Mouse (Mus musculus) liver, embryonic 11.5 days (tissue): ENCODE measurements at regions not wholly inside any gene's neighbourhood (a gene's known extent, or its start where the extent isn't known, plus 50 kb on each side); places are given as distances from the start of the nearest gene placed in this dataset.

ENCODE experiments used
- ATAC-seq: fragments of 200-750 bp; cut with Nextera tagmentation; replicated peaks from 2 replicates; pipeline ENCODE4 v1.8.0; 2017; ENCODE audit warnings: moderate number of reproducible peaks, mild to moderate bottlenecking, moderate TSS enrichment, moderate library complexity; ENCODE audit not compliant: low FRiP score
- DNase-seq: peaks from one replicate; pipeline ENCODE4 v3.0.0-alpha.2; 2017; ENCODE audit warnings: low spot score
- H3K27ac ChIP-seq: fragments of 300-500 bp; sonication (generic); 2 replicates; pipeline ENCODE4 v1.5.1; 2014; ENCODE audit warnings: mild to moderate bottlenecking, low read depth, low read length, control low read depth
- H3K27me3 ChIP-seq: fragments of 300-500 bp; sonication (generic); replicated peaks from 2 replicates; pipeline ENCODE4 v1.6.1; 2014; ENCODE audit warnings: low read length, mixed read lengths; ENCODE audit not compliant: control insufficient read depth, insufficient read depth
- H3K36me3 ChIP-seq: fragments of 300-500 bp; sonication (generic); 2 replicates; pipeline ENCODE4 v1.6.1; 2014; ENCODE audit warnings: mild to moderate bottlenecking, low read length, moderate library complexity, mixed read lengths; ENCODE audit not compliant: control insufficient read depth, insufficient read depth
- H3K4me1 ChIP-seq: fragments of 300-500 bp; sonication (generic); replicated peaks from 2 replicates; pipeline ENCODE4 v1.6.1; 2014; ENCODE audit warnings: low read length, mixed read lengths; ENCODE audit not compliant: control insufficient read depth, insufficient read depth
- H3K4me2 ChIP-seq: fragments of 300-500 bp; sonication (generic); 2 replicates; pipeline ENCODE4 v1.6.1; 2014; ENCODE audit warnings: mild to moderate bottlenecking, control low read depth, moderate library complexity
- H3K4me3 ChIP-seq: fragments of 300-500 bp; sonication (generic); 2 replicates; pipeline ENCODE4 v1.5.1; 2014; ENCODE audit warnings: low read depth, low read length, control low read depth
- H3K9ac ChIP-seq: fragments of 300-500 bp; sonication (generic); 2 replicates; pipeline ENCODE4 v1.6.1; 2014; ENCODE audit warnings: low read depth, low read length, control low read depth
- H3K9me3 ChIP-seq: fragments of 300-500 bp; sonication (generic); 2 replicates; pipeline ENCODE4 v1.6.1; 2016; ENCODE audit warnings: low read length, inconsistent platforms, mixed read lengths; ENCODE audit not compliant: control insufficient read depth
- WGBS: fragments of 180-500 bp; shearing (Covaris S2); extraction: QIAGEN DNeasy Blood & Tissue Kit; methylation state at CpG from one replicate; pipeline ENCODE4 v1.1.7; 2014; 5-methylcytosine and 5-hydroxymethylcytosine counted together

GRCm38 (mm10) chr14:105684826-105685465, 211.7 kb downstream of the Spry2 start:
- Histone ChIP-seq H3K9ac (no peak overlapping the region), H3K4me2 (no peak overlapping the region), H3K36me3 (no peaks in the 10 kb centered on the region), H3K4me3 (no peak overlapping the region), H3K9me3 (no peaks in the 10 kb centered on the region), H3K27me3 (no peaks in the 10 kb centered on the region), H3K27ac (no peak overlapping the region), H3K4me1 (no peaks in the 10 kb centered on the region)
- ATAC-seq (no peak), DNase-seq (no peak)
- WGBS = 61% methylated on average over 11 of the region's 11 CpGs

- DNase-seq (no peak), ATAC-seq (no peak)
- no peaks in the 10 kb centered on the region for H3K4me1 ChIP-seq
- H3K9ac ChIP-seq = no peak overlapping the region
- H3K4me2 ChIP-seq = no peak overlapping the region
- H3K27ac ChIP-seq = no peak overlapping the region
- H3K9me3 ChIP-seq = no peaks in the 10 kb centered on the region
- 75% methylated on average over 2 of the region's 2 CpGs for WGBS
- H3K27me3 ChIP-seq = no peaks in the 10 kb centered on the region
- no peaks in the 10 kb centered on the region for H3K36me3 ChIP-seq
- H3K4me3 ChIP-seq = no peak overlapping the region
Measured at GRCm38 (mm10) chr14:105684329-105684728, 212.3 kb downstream of the Spry2 start.

DNA sequence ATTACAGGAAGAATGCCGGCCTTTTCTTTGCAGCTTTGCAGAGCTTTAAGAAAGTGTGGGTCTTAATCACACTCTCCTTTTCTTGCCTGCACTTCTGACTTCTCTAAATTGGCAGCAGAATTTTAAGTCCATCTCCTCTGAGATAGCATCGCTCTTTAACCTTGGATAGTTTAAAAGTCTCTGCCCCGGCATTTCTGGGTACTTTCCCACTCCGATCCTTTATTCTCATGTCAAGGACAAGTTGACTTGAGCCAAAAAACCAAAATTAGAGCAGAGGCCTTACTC, 220.0 kb downstream of the Spry2 start:
- H3K9me3 ChIP-seq = no peaks in the 10 kb centered on the region
- H3K27me3 ChIP-seq = no peaks in the 10 kb centered on the region
- DNase-seq = no peak
- H3K36me3 ChIP-seq = no peaks in the 10 kb centered on the region
- H3K4me2 ChIP-seq = no peak overlapping the region
- H3K27ac ChIP-seq = no peak overlapping the region
- 39% methylated on average over 4 of the region's 4 CpGs for WGBS
- H3K9ac ChIP-seq = no peak overlapping the region
- ATAC-seq = no peak
- H3K4me3 ChIP-seq = no peak overlapping the region
- no peaks in the 10 kb centered on the region for H3K4me1 ChIP-seq

DNA sequence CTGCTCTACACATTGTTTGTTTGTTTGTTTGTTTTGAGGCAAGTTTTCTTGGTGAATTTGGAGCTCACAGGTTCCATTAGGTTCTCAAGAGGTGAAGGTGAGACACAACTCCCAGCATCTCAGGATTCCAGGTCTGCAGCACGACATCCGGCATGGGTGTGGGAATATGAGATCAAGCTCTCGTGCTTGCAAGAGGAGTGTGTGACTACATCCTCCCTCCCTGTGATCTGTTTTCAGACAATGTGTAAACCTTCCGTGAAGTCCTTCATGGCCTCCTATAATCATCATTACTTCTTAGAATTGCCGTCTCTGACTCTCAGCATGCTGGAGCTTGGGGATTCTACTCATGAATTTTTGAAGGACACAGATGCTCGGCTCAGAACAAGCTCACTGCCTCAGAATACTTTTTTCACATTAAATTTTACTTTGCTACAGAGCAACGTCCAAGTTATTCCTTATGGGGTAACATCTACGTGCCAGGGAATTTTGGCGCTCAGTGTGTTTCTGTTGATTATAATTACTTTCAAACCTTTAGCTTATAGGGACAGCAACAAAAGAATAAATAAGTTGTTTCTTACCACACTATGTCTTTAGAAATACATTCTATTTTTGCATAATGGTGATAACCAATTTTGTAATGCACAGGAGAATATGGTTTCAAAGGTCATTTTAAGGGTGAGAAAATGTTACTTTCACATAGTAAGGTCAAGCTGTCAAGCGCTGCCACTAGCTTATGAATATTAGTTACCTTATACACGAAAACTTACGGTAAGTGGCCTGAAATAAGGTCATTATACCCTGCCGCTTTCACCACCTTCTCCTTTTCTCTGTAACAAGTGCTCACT, 220.6 kb downstream of the Spry2 start:
- H3K9me3 ChIP-seq = no peaks in the 10 kb centered on the region
- no peak overlapping the region for H3K9ac ChIP-seq
- H3K36me3 ChIP-seq = no peaks in the 10 kb centered on the region
- no peaks in the 10 kb centered on the region for H3K27me3 ChIP-seq
- no peaks in the 10 kb centered on the region for H3K4me1 ChIP-seq
- no peak for ATAC-seq
- no peak for DNase-seq
- no peak overlapping the region for H3K4me2 ChIP-seq
- WGBS = 57% methylated on average over 13 of the region's 13 CpGs
- H3K4me3 ChIP-seq = no peak overlapping the region
- no peak overlapping the region for H3K27ac ChIP-seq

DNA sequence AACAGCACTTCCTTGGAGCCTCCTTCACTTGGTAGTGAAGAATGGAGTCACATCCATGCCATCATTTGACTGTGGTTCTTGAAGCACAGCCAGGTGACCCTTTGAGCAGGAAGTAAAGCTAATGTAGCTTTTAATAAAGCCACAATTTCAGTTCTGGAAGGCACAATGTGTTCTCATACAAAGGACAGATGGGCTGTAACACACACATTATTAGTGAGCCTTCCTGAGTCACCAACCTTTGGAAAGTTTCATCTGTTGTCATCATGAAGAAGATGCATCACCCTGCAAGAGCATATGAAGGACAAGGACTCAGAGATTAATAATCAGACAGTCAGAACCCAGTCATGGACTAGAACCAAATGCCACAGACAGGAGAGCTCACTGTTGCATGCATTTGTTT, 221.6 kb downstream of the Spry2 start:
- no peaks in the 10 kb centered on the region for H3K36me3 ChIP-seq
- ATAC-seq = no peak
- no peak for DNase-seq
- no peak overlapping the region for H3K27ac ChIP-seq
- H3K27me3 ChIP-seq = no peaks in the 10 kb centered on the region
- H3K4me3 ChIP-seq = no peak overlapping the region
- no peaks in the 10 kb centered on the region for H3K4me1 ChIP-seq
- no peak overlapping the region for H3K4me2 ChIP-seq
- H3K9me3 ChIP-seq = no peaks in the 10 kb centered on the region
- H3K9ac ChIP-seq = no peak overlapping the region

DNA sequence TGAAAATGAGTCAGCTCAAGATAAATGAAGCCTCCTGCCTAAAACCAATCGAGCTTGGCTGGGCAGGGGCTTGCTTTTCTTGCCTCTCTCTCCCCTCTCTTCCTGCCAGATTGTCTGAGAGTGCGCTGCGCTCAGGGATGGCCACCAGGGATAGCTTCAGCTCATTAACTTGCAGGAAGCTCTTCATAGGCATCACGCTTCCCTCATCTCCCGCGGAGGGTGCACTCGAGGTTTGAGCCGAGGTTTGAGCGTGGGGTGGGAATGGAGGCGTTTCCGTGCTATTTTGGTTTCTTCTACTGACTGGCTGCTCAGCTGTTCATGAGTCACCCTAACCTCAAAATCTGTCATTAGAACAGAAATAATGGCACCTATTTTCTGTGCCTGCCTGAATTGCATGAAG, 227.7 kb downstream of the Spry2 start:
- WGBS = 22% methylated on average over 11 of the region's 11 CpGs
- Histone ChIP-seq H3K4me3 (no peak overlapping the region), H3K27me3 (no peaks in the 10 kb centered on the region), H3K9ac (no peak overlapping the region), H3K4me2 (no peak overlapping the region), H3K36me3 (no peaks in the 10 kb centered on the region), H3K9me3 (no peaks in the 10 kb centered on the region), H3K4me1 (no peaks in the 10 kb centered on the region), H3K27ac (no peak overlapping the region)
- ATAC-seq (no peak), DNase-seq (no peak)

GRCm38 (mm10) chr14:105664671-105665198, 231.9 kb downstream of the Spry2 start:
- Histone ChIP-seq H3K27ac (no peak overlapping the region), H3K27me3 (no peaks in the 10 kb centered on the region), H3K4me3 (no peak overlapping the region), H3K4me1 (no peaks in the 10 kb centered on the region), H3K9ac (no peak overlapping the region), H3K9me3 (no peaks in the 10 kb centered on the region), H3K4me2 (no peak overlapping the region), H3K36me3 (no peaks in the 10 kb centered on the region)
- no peak for ATAC-seq
- DNase-seq = no peak
- WGBS = 77% methylated on average over 7 of the region's 7 CpGs

- H3K27me3 ChIP-seq = no peaks in the 10 kb centered on the region
- DNase-seq = no peak
- no peak overlapping the region for H3K9ac ChIP-seq
- no peaks in the 10 kb centered on the region for H3K9me3 ChIP-seq
- no peaks in the 10 kb centered on the region for H3K36me3 ChIP-seq
- H3K4me3 ChIP-seq = no peak overlapping the region
- no peak overlapping the region for H3K4me2 ChIP-seq
- ATAC-seq = no peak
- no peak overlapping the region for H3K27ac ChIP-seq
- WGBS = 85% methylated on average over 3 of the region's 4 CpGs
- H3K4me1 ChIP-seq = no peaks in the 10 kb centered on the region
Measured at GRCm38 (mm10) chr14:105663472-105663871, 233.1 kb downstream of the Spry2 start.

DNA sequence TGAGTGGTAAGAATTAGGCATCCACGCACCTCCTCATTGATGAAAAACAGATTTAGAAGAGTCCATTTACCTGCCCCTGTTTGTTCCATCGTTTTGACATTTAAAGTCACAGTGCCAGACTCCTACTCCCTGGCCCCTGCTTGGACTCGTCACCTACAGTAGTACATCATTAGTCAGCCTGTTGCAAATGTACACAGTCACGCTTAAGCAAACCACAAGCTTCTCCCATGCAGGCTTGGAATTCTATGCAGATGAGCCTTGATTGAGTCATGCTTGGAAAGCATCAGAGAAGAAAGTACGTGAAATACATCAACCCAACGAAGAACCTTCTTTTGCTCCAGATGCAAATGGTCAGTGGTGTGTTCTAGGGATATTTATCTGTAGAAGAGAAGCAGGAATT, 233.8 kb downstream of the Spry2 start:
- Histone ChIP-seq H3K4me3 (no peak overlapping the region), H3K27me3 (no peaks in the 10 kb centered on the region), H3K9ac (no peak overlapping the region), H3K36me3 (no peaks in the 10 kb centered on the region), H3K4me1 (no peaks in the 10 kb centered on the region), H3K4me2 (no peak overlapping the region), H3K9me3 (no peaks in the 10 kb centered on the region), H3K27ac (no peak overlapping the region)
- WGBS = 88% methylated on average over 6 of the region's 6 CpGs
- ATAC-seq (no peak), DNase-seq (no peak)
